Mouse (Mus musculus) left cerebral cortex, adult 18-20 months (tissue): Measurements from ENCODE around the gene Sept9. TPM values are rescaled to one million over a fixed set of nuclear protein-coding genes. Genes with fewer than 3 reads are reported as not detected.

Experiments
- DNase-seq, 2 experiments: peaks; one replicate each; pipeline ENCODE4 v3.0.0; 2021 to 2022; ENCODE audit warnings: low spot score in 2 of 2, mixed read lengths in 1 of 2
- total RNA-seq, 2 experiments: library from RNA; stranded (reverse); gene quantifications; 2 replicates each; pipeline ENCODE4 v1.2.3; 2021

Sept9 gene
- total RNA-seq, 2 experiments from 2014 or later: 82.6 to 90.6 TPM

DNA sequence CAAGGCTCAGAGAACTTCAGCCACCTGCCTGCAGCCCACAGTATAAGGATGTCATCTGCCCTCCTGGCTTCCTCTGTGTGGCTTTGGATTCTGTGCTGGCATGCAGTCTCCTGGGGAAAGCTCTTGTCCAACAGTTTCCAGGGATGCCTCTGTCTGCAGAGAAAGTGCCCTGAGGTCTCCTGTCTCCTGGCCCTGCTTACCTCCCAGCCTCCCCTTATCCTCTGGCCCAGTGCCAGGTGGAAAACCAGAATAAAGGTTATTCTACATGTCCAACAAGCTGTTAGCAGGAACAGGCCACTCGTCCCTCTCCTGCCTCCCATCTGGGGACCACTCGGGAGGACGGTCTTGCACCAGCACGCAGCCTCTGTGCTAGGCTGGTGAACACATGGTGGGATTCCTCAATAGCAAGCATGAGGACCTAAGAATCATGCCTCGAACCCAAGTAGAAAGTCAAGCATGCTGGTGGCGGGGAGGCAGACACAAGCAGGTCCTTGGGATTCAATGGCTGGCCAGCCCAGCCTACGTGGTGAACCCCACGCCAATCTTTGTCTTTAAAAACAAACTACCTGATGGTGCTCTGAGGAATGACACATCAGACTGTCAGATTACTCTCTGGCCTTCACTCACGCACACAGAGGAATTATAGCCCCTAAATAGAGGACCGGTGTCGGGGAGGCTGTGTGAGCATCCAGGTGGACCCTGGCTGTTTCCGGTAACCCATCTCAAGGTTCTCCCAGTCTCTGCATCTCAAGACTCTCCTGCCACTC lies 111.1 kb downstream of the Sept9 start:
- DNase-seq: no peak

GRCm38 (mm10) chr11:117311127-117311800 lies 111.8 kb downstream of the Sept9 start:
- peak in 1 of 2 experiments; percentile 40 for DNase-seq

DNA sequence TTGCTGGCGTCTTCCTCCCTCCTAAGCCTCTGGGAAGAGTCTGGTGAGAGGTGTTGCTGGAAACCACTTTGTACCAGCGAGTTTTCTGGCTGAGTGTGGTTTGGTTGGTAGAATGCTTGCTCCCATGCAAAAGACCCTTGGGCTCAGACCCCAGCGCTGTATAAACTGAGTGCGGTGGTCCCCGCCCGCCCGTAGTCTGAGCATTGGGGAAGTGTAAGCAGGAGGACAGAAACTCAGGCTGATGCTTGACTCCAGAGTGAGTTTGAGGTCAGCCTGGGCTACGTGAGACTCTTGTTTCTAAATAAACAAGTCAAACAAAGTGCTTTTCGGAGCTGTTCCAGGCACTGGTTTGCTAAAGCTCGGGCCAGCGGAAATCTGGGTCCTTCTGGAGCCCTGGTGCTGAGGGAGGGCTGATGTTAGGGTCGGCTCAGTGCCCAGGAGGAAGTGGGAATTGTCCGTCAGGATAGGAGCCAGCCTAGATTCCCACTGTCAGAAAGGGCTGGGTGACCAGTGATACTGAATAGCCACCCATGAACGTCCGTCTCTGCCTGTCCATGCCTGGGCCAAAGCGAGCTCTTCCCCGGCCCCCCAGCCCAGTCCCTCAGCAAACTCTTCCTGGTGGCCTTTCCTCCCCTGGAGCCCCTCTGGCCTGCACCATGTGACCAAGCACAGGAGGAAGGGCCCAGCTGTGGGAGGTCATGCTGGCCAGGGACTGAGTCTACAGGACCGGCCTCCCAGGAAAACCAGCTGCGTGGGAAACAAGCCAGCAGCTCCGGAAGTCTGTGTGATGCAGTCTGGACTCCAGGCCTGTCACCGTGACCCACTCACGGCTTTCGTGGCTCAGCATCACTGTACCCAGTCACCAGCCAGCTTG lies 112.8 kb downstream of the Sept9 start:
- DNase-seq: no peak

DNA sequence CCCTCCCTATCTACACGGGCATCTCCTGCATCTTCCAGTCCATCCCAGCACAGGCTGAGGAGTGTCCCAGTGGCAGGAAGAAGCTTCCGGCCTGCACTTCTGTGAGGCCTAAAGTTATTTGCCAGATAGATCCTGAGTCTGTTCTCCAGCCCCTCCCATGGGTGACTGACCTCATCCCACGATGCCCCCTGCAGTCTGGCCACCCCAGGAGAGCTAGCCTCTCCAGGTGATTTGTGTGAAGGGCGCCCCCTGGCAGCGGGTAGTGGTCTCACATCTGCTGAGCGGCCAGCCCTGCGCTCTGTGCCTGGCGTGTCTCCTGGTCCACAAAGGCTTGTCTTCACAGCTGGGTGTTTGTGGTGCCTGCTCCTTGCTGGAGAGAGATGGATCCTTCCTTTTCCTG lies 113.5 kb downstream of the Sept9 start:
- no peak for DNase-seq

GRCm38 (mm10) chr11:117313446-117313845 lies 114.0 kb downstream of the Sept9 start:
- no peak for DNase-seq

- DNase-seq: no peak
Measured at GRCm38 (mm10) chr11:117314026-117314425, 114.6 kb downstream of the Sept9 start.

DNA sequence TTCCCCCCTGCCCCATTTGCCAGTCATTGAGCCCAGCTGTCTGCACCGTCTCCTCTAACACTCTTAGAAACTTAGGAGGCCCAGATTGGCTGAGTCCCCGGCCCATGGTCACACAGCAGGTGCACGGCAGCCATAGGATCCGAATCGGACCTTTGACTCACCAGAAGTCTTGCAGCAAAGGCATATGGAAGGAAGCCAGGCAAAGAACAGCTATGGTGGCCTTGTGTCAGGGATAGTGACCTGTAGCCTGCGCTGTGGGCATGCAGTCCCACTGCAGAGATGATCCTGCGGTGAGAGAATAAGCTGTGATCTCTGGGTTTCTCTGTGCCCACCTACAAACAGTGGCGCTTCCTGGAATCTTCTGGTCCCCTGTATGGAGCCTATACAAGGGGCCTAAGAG lies 115.1 kb downstream of the Sept9 start:
- no peak for DNase-seq

DNA sequence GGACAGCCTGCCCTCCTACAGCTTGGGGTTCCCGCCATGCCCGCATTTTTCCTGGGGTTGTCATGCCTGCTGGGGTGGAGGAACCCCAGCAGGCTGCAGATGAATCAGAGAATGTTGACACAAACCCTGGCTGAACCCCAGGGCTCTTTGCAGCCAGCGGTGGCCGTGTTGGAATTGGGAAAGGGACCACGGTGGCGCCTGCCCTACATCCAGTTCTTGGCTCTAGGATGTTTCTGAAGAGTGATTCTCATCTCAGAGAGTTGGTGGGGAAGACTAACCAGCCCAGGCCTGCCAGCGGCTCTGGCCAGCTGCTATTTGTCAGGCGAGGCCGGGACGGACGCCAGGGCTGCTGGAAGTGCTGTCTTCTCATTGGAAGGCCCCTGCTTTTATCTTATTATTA lies 115.8 kb downstream of the Sept9 start:
- DNase-seq: no peak

DNA sequence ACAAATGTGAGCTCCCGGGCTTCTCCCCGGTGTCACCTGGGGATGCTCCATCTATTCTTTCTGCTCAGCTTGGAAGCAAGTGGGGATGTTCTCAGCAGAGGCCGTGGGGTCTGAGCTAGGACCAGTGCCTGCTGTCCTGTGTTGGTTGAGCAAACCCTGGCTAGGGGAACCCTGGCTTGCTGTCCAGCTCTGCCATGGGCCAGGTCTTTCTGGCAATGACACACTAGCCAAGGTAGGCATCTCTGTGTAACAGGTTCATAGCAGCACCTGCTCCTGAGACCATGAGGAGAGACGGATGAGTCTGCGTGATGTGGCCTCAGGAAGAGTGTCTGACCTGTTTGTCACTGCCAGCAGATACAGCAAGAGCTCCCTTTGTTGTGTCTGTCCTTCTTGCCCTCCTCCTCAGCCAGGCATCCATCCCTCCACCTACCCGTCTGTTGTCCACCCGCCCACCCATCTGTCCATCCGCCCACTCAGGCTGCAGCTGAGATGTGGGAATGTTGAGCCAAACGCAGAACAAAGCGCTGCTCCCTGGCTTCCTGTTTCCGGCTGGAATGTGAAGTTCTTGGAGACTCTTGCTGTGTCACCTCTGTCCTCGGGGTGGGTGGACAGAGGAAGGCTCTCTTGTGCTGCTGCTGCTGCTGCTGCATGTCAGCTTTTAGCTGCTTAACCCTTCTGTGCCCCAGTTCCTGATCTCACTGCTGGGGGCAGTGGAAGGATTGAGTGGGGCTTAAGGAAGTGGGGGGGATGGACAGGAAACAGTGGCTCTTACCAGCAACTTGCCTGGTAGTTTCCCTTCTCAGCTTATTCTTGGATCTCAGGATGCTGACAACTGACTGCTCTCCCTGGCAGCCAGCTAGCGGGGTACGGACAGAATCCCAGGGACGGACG lies 117.2 kb downstream of the Sept9 start:
- peak in 1 of 2 experiments; percentile 47 for DNase-seq

- peak in 1 of 2 experiments; percentile 27 for DNase-seq
Measured at GRCm38 (mm10) chr11:117317429-117318101, 118.1 kb downstream of the Sept9 start.

DNA sequence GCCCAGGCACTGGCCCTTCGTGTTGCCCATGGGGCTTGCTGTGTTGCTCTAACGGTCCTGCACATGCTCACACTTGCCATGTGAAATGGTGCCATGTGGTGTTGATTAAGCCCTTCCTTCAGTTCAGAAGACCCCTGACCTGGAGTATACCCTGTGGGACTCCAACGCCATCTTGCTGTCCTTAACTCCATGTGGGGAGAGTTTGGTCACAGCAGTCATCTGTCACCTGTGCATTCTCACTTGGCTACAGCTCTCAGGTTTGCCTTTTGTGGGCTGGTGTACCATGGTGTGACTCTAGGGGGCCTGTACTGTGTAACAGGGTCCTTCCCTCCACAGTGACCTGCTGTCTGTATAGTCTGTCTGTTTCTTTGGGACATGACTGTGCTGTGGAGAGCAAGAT lies 118.7 kb downstream of the Sept9 start:
- no peak for DNase-seq

- DNase-seq: no peak
Measured at GRCm38 (mm10) chr11:117318731-117319542, 119.5 kb downstream of the Sept9 start.

DNA sequence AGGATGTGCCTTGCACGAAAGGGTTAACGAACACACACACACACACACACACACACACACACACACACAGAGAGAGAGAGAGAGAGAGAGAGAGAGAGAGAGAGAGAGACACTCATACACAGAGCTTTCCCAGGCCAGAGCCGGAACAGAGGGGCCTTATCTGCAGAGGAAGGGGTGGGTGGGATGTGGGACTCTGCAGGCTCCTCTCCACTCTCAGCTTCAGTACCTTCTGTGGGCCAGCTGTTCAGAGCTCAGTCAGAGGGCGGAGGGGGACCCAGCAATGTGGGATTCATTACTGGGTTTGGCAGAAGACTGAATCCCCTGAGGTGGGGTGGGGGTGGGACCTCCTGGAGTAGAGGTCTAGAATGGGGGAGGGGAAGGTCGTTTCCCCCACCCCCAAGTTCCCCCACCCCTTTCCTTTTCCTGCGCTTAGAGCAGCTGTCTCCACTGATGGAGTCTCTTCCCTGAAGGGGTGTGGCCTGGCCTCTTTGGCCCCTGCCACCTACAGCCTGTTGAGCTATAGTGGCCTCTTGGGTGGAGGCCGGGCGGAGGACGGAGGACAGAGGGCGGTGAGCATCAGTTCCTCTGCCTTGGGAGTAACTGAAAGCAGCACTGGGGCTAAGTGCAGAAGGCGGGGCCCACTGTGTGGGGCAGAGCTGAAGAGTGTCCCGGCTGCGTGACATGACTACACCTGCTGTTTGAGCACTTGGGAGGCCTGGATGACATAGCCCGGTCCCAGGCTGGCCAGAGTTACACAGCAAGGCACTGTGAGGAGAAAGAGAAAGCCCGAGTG lies 120.3 kb downstream of the Sept9 start:
- no peak for DNase-seq

- no peak for DNase-seq
Measured at GRCm38 (mm10) chr11:117320482-117320881, 121.0 kb downstream of the Sept9 start.

DNA sequence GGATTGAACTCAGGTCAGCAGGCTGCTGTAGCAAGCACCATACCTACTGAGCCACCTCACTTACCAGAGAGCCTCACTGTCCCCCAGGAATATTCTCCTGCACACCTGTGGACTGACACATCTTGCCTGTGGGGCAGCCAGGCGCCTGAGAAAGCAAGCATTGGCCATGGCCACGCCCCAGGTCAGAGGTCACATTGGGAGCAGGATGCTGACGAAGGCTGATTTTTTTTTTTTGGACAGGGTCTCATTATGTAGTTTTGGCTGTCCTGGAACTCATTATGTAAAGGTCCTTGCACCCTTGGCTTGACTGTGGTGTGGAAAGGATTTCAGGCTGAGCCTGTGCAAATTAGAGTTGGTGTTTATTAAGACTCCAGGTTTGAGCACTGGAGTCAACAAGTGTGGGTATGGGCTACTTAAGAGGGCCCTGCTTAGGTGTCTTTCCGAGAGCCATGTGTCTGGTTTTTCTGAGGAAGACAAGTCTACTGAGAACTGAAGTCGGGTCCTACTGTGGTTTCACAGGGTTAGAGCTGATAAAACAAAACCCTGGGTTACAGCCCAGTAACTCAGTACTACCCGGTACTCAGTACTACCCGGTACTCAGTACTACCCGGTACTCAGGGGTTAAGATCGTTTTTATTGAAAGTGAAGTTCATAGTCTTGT lies 122.0 kb downstream of the Sept9 start:
- no peak for DNase-seq

GRCm38 (mm10) chr11:117322311-117322710 lies 122.8 kb downstream of the Sept9 start:
- DNase-seq: no peak

DNA sequence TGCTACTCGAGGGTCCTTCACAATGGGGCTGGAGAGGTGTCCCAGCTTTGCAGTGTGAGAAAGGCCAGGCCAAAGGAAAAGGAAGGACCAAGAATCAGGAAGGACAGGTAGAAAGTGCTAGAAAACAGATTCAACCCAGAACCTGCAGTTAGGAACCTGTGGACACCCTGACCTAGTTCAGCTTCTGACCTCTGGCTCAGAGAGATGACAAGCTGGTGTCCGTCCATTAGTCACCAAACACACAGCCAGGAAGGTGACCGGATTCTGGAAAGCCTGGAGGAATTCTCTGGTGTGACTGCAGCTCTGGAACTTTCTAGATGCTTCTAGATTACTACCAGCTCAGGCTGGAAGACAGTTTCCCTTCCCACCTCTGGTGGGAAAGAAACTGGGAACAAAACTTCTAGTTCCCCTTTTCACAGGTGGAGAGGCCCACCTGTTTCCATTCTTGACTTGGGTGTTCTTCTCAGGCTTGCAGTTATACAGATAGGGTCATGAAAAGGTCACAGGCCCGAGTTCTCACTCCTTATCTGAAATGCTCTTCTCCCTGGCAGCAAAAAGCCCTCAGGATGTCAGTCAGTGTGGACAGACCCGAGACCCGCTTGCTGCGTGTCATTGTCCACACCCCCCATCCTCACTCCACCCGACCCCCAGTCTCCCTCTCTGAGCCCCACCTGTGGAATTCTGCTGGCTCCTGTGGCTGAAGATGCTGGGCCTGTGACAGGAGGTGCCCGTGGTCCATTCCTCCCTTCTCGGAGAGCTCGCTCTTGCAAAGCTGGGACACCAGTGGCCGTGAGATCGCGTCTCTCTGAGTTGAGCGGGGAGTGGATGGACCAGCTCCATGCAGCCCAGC lies 123.5 kb downstream of the Sept9 start:
- no peak for DNase-seq
